Mouse (Mus musculus) cerebellum, adult 2 months (tissue): Measurements from ENCODE around the gene Tenm3. TPM values are rescaled to one million over a fixed set of nuclear protein-coding genes. Genes with fewer than 3 reads are reported as not detected.

Experiments
- DNase-seq, 2 experiments: peaks; one replicate each; pipeline ENCODE4 v3.0.0; 2021
- H3K27ac ChIP-seq: fragments of 200-500 bp; 2 replicates; pipeline ENCODE4 v1.5.1; 2012; ENCODE audit warnings: low read length, control low read depth, inconsistent platforms; ENCODE audit not compliant: insufficient read depth
- H3K27me3 ChIP-seq: fragments of 200-500 bp; 2 replicates; pipeline ENCODE4 v1.6.1; 2012; ENCODE audit warnings: inconsistent platforms, mild to moderate bottlenecking, low read length, moderate library complexity; ENCODE audit not compliant: control insufficient read depth, insufficient read depth
- H3K4me1 ChIP-seq: fragments of 200-500 bp; 2 replicates; pipeline ENCODE4 v1.6.1; 2011; ENCODE audit warnings: low read length; ENCODE audit not compliant: control insufficient read depth, insufficient read depth
- H3K4me3 ChIP-seq: fragments of 200-500 bp; replicated peaks from 2 replicates; pipeline ENCODE3; 2011; ENCODE audit warnings: mild to moderate bottlenecking, low read depth, low read length, control low read depth; ENCODE audit not compliant: insufficient read depth
- CTCF ChIP-seq: fragments of 200-500 bp; IDR thresholded peaks from 2 replicates; pipeline ENCODE4 v1.5.1; 2011; ENCODE audit warnings: low read depth, mild to moderate bottlenecking, control low read depth, low read length, moderate library complexity, borderline replicate concordance; ENCODE audit not compliant: insufficient read depth
- POLR2A ChIP-seq: fragments of 200-500 bp; IDR thresholded peaks from 2 replicates; pipeline ENCODE4 v1.6.1; 2011; ENCODE audit warnings: low read length, control low read depth, borderline replicate concordance; ENCODE audit not compliant: insufficient read depth
- WGBS: fragments of 180-500 bp; shearing (Covaris S2); methylation state at CpG from one replicate; pipeline ENCODE4 v1.1.7; 2018; 5-methylcytosine and 5-hydroxymethylcytosine counted together
- polyA plus RNA-seq: library from polyadenylated mRNA; depleted of rRNA; stranded (reverse); fragments of >200 nt; gene quantifications from 2 replicates; pipeline ENCODE4 v1.2.3, GENCODE M21; 2012

Tenm3 gene
- polyA plus RNA-seq, 1 experiment: 6.2 TPM

DNA sequence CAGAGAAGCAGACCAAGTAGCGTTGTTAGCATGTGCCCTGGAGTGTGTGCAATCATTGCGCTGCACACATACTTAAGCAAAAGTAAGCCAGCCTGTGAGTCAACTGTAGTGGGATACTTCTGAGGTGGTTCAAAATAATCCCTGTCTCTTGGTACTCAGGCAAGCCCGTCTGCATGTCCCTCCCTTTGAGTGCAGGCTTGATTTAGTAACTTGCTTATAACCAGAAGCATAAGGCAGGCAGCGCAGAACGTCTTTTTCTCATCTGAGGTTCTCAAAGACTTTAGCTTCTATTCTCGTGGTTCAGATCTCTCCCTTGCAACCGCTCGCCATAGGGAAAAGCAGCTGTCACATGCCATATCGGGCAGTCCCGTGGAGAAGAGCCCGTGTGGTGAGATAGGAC lies 470.3 kb downstream of the Tenm3 start:
- Histone ChIP-seq H3K4me3 (no peak overlapping the region), H3K27me3 (no peaks in the 10 kb centered on the region), H3K4me1 (no peaks in the 10 kb centered on the region), H3K27ac (no peak overlapping the region)
- DNase-seq: no peak
- WGBS: 92% methylated on average over 11 of the region's 11 CpGs
- TF ChIP-seq CTCF (no peak), POLR2A (no peak)

DNA sequence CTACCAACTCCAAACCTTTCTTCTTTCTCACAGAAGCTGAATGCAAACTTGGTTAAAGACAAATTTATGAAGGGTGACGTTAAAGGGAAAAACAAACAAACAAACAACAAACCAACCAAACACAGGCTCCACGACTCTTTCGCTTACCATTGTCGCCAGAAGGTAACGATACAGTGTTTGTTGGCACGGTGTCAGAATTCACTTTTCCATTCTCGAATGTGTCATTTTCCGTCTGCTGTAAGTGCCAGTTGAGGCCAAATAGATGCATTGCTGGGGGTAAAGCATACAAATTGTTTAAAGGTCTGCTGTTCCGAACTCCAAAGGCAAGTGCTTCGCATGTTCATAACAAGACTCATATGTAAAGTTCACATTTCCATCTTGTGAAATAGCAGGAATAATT lies 476.6 kb downstream of the Tenm3 start:
- Histone ChIP-seq H3K4me1 (no peaks in the 10 kb centered on the region), H3K27me3 (no peaks in the 10 kb centered on the region), H3K4me3 (no peak overlapping the region), H3K27ac (no peak overlapping the region)
- DNase-seq: no peak
- TF ChIP-seq POLR2A: no peak
- no peak for TF ChIP-seq CTCF
- WGBS: 29% methylated on average over 10 of the region's 10 CpGs

DNA sequence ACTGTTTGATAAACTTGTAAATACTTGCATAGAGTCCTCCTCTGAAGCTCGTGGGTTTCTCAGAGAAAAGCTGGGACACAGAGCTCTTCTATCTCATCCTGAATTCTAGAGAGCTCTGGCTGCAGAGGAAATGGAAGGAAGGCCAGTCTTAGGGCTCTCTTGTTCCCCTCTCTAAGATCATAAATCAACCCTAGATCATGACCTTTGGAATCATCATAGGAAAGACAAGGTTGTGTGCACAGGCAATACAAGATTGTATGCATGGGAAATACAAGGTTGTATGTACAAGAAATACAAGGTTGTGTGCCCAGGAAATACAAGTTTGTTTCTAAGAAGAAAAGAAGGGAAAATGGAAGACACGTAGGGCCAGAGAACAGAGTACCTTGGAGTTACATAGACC lies 486.9 kb downstream of the Tenm3 start:
- H3K27ac ChIP-seq: no peak overlapping the region
- WGBS: 86% methylated on average over 2 of the region's 2 CpGs
- no peaks in the 10 kb centered on the region for H3K4me1 ChIP-seq
- DNase-seq: no peak
- no peak for TF ChIP-seq POLR2A
- TF ChIP-seq CTCF: no peak
- H3K4me3 ChIP-seq: no peak overlapping the region
- H3K27me3 ChIP-seq: no peaks in the 10 kb centered on the region

DNA sequence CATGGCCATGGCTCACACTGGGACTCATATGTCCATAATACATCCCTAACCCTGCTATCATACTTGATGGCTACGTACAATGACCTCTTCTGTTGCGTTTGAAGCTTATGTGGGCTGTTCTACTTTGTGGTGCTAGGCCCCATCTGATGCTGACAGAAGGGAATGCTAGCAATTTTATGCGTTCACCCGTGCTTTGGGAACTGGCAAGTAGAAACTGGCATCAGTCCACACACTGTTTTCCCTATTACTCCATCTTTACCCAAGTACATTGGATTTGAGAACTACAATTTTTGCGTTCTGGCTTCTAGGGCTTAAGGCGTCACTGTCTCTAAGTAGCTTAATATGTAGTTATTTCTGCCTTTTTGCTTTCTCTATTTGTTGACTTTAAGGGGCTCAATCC lies 490.3 kb downstream of the Tenm3 start:
- H3K27ac ChIP-seq: no peak overlapping the region
- WGBS: 68% methylated on average over 6 of the region's 6 CpGs
- H3K4me1 ChIP-seq: no peaks in the 10 kb centered on the region
- no peaks in the 10 kb centered on the region for H3K27me3 ChIP-seq
- no peak for DNase-seq
- H3K4me3 ChIP-seq: no peak overlapping the region
- TF ChIP-seq CTCF (no peak), POLR2A (no peak)

GRCm38 (mm10) chr8:48348901-48349300 lies 494.9 kb downstream of the Tenm3 start:
- DNase-seq: no peak
- Histone ChIP-seq H3K27ac (no peak overlapping the region), H3K4me3 (no peak overlapping the region), H3K4me1 (no peaks in the 10 kb centered on the region), H3K27me3 (no peaks in the 10 kb centered on the region)
- no peak for TF ChIP-seq POLR2A
- TF ChIP-seq CTCF: no peak
- 98% methylated on average over 5 of the region's 5 CpGs for WGBS

- 96% methylated on average over 4 of the region's 4 CpGs for WGBS
- no peaks in the 10 kb centered on the region for H3K27me3 ChIP-seq
- no peak overlapping the region for H3K27ac ChIP-seq
- H3K4me1 ChIP-seq: no peaks in the 10 kb centered on the region
- no peak for DNase-seq
- TF ChIP-seq POLR2A: no peak
- no peak overlapping the region for H3K4me3 ChIP-seq
These were observed 495.4 kb downstream of the Tenm3 start for GRCm38 (mm10) chr8:48348386-48348785.

- TF ChIP-seq POLR2A (no peak), CTCF (no peak)
- DNase-seq: no peak
- Histone ChIP-seq H3K27me3 (no peaks in the 10 kb centered on the region; the same call in 1 of the 2 replicates), H3K4me1 (no peaks in the 10 kb centered on the region), H3K27ac (no peak overlapping the region), H3K4me3 (no peak overlapping the region)
- 78% methylated on average over 18 of the region's 18 CpGs for WGBS
These were observed 500.7 kb downstream of the Tenm3 start for GRCm38 (mm10) chr8:48343067-48343420.

- Histone ChIP-seq H3K27ac (no peak overlapping the region), H3K27me3 (no peaks in the 10 kb centered on the region; the same call in 1 of the 2 replicates), H3K4me3 (no peak overlapping the region), H3K4me1 (no peaks in the 10 kb centered on the region)
- no peak for DNase-seq
- 38% methylated on average over 30 of the region's 30 CpGs for WGBS
- TF ChIP-seq POLR2A: no peak
- TF ChIP-seq CTCF: no peak
These were observed 501.3 kb downstream of the Tenm3 start for GRCm38 (mm10) chr8:48342321-48343066.

GRCm38 (mm10) chr8:48341692-48342091 lies 502.1 kb downstream of the Tenm3 start:
- 57% methylated on average over 4 of the region's 4 CpGs for whole genome bisulfite sequencing
- Histone ChIP-seq H3K4me1 (no peaks in the 10 kb centered on the region), H3K27me3 (no peaks in the 10 kb centered on the region; the same call in 1 of the 2 replicates), H3K27ac (no peak overlapping the region), H3K4me3 (no peak overlapping the region)
- DNase-seq: no peak
- TF ChIP-seq CTCF (no peak), POLR2A (no peak)
